Mouse (Mus musculus) kidney, embryonic 14.5 days (tissue): ENCODE results near the gene Sema4b. TPM values are rescaled to one million over a fixed set of nuclear protein-coding genes. Genes with fewer than 3 reads are reported as not detected.
A peak's percentile ranks its signal among the peaks of the same experiment; 100 is the strongest.

ENCODE experiments used
- ATAC-seq: fragments of 200-750 bp; cut with Nextera tagmentation; 2 replicates; pipeline ENCODE4 v1.8.0; 2017; ENCODE audit warnings: moderate number of reproducible peaks, mild to moderate bottlenecking, moderate TSS enrichment, moderate library complexity; ENCODE audit not compliant: low FRiP score, low TSS enrichment
- H3K27ac ChIP-seq: fragments of 300-500 bp; sonication (generic); 2 replicates; pipeline ENCODE4 v1.5.1; 2014; ENCODE audit warnings: low read depth, mild to moderate bottlenecking, low read length, moderate library complexity, mixed read lengths
- H3K27me3 ChIP-seq: fragments of 300-500 bp; sonication (generic); 2 replicates; pipeline ENCODE4 v1.6.1; 2014; ENCODE audit warnings: mild to moderate bottlenecking, low read length; ENCODE audit not compliant: control insufficient read depth, insufficient read depth
- H3K36me3 ChIP-seq: fragments of 300-500 bp; sonication (generic); 2 replicates; pipeline ENCODE4 v1.6.1; 2014; ENCODE audit warnings: low read length, mixed read lengths; ENCODE audit not compliant: control insufficient read depth, insufficient read depth
- H3K4me1 ChIP-seq: fragments of 300-500 bp; sonication (generic); 2 replicates; pipeline ENCODE4 v1.6.1; 2014; ENCODE audit warnings: low read length, mixed read lengths; ENCODE audit not compliant: control insufficient read depth, insufficient read depth
- H3K4me2 ChIP-seq: fragments of 300-500 bp; sonication (generic); replicated peaks from 2 replicates; pipeline ENCODE4 v1.6.1; 2014; ENCODE audit warnings: low read depth, mild to moderate bottlenecking, low read length
- H3K4me3 ChIP-seq: fragments of 300-500 bp; sonication (generic); 2 replicates; pipeline ENCODE4 v1.5.1; 2014; ENCODE audit warnings: mild to moderate bottlenecking, low read length
- H3K9ac ChIP-seq: fragments of 300-500 bp; sonication (generic); 2 replicates; pipeline ENCODE4 v1.6.1; 2014; ENCODE audit warnings: low read depth, mild to moderate bottlenecking, low read length, moderate library complexity
- H3K9me3 ChIP-seq: fragments of 300-500 bp; sonication (generic); 2 replicates; pipeline ENCODE4 v1.6.1; 2016; ENCODE audit warnings: low read length; ENCODE audit not compliant: control insufficient read depth
- WGBS: fragments of 180-500 bp; shearing (Covaris S2); extraction: QIAGEN DNeasy Blood & Tissue Kit; methylation state at CpG from one replicate; pipeline ENCODE4 v1.1.7; 2014; 5-methylcytosine and 5-hydroxymethylcytosine counted together
- polyA plus RNA-seq: library from polyadenylated mRNA; unstranded; fragments of >200 nt; fragmentation: Nextera tagmentation; extraction: Ambion mirVana; gene quantifications from 2 replicates; pipeline ENCODE4 v1.2.1, GENCODE M21; 2014

The Sema4b gene
- polyA plus RNA-seq, 1 experiment from 2014 or later: 19.9 TPM

DNA sequence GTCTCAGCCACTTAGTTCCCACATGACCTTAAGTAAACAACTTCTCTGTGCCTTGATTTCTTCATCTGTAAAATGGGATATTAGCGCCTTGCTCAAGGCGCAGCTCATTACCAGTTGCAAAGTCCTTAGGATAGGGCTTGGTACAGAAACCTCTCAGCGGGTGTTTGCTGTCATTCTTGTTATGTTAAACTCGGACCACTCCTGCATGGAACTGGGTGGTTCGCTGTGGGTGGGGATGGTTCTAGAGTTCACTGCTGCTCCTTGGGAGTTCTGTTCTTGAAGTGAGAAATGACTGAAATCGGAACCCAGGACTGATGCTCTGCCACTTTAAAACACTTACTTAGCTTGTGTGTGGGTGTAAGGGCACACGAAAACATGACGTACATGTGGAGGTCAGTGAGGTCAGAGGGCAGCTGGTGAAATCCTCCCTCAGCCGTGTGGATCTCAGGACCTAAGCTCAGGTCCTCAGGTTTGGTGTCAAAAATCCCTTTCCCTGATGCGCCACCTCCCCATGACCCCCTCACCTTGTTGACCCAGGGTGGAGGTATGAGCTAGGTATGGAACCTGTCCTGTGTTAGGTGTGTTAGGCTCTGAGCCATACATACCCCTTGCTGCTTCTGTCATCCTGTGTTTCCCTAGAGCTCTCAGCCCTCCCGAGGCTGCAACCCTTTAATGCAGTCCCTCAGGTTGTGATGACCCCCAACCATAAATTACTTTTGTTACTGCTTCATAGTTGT is 13.4 kb downstream of the Sema4b start:
- WGBS: 43% methylated on average over 11 of the region's 11 CpGs
- H3K4me3 ChIP-seq: 0 out of 2 replicates have a peak overlapping the region, but pooled peaks have one; percentile 76

DNA sequence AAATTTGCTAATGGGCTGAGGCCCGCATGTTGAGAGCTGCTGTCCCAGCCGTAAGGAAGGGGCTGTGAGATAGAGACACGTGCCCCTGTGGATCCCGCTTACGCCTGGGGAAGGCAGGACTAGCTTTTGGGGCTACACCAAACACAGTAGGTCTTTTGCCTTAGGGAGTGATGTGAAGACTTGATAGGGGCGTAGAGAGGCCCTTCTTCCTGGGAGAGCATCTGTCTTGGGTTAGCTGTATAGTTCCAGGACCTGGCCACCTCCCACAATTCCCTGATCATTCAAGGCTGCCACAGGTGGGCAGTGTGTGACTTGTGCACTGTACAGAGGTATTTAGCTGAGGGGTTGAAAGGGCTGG is 13.9 kb downstream of the Sema4b start:
- no peaks in the 10 kb centered on the region for H3K27me3 ChIP-seq
- WGBS: 39% methylated on average over 6 of the region's 6 CpGs
- no peak overlapping the region for H3K4me3 ChIP-seq
- H3K9ac ChIP-seq: no peak overlapping the region
- no peak overlapping the region for H3K27ac ChIP-seq
- peaks cover 50% of the 10 kb centered on the region for H3K4me1 ChIP-seq
- 0 out of 2 replicates have a peak, but pooled peaks cover 3% of the 10 kb centered on the region for H3K36me3 ChIP-seq
- no peak for ATAC-seq
- H3K4me2 ChIP-seq: no peak overlapping the region
- no peaks in the 10 kb centered on the region for H3K9me3 ChIP-seq

More for the DNA sequence above, 13.4 kb downstream of the Sema4b start:
- no peak overlapping the region for H3K27ac ChIP-seq
- no peak for ATAC-seq
- no peaks in the 10 kb centered on the region for H3K9me3 ChIP-seq
- H3K27me3 ChIP-seq: no peaks in the 10 kb centered on the region
- peak overlapping the region; percentile 85; the same call in 1 of the 2 replicates for H3K4me2 ChIP-seq
- H3K36me3 ChIP-seq: 0 out of 2 replicates have a peak, but pooled peaks cover 3% of the 10 kb centered on the region
- H3K4me1 ChIP-seq: peaks cover 47% of the 10 kb centered on the region
- no peak overlapping the region for H3K9ac ChIP-seq

DNA sequence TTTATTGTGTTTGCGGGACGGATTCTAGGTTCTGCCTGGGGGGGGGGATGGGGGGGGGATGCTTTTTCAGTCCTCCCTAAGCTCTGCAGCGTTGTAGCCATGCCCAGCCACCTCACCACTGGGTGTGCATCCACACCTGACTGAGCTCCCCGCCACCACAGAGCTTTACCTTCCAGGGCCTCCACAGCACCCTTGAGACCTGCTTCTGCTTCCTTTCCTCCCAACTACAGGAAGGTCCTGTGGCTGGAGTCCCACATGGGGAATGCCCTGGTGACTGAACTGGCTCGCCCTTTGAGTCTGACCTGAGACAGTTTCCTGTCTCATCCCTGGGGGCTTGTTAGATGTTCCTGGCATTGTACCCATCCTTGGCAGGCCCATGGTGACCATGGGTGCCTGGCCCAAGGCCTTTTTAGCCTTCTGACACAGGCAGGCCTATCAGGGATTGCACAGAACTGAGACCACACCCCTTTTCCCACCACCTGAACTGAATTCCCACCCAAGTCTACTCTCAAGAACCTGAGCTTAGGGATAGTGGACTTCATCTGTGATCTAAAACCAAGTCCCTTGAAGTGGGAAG is 14.4 kb downstream of the Sema4b start:
- Histone ChIP-seq H3K4me3 (no peak overlapping the region), H3K9ac (no peak overlapping the region), H3K4me2 (no peak overlapping the region), H3K27me3 (no peaks in the 10 kb centered on the region), H3K9me3 (no peaks in the 10 kb centered on the region), H3K4me1 (peaks cover 51% of the 10 kb centered on the region), H3K27ac (no peak overlapping the region), H3K36me3 (0 out of 2 replicates have a peak, but pooled peaks cover 3% of the 10 kb centered on the region)
- ATAC-seq: no peak
- 63% methylated on average over 5 of the region's 5 CpGs for WGBS

DNA sequence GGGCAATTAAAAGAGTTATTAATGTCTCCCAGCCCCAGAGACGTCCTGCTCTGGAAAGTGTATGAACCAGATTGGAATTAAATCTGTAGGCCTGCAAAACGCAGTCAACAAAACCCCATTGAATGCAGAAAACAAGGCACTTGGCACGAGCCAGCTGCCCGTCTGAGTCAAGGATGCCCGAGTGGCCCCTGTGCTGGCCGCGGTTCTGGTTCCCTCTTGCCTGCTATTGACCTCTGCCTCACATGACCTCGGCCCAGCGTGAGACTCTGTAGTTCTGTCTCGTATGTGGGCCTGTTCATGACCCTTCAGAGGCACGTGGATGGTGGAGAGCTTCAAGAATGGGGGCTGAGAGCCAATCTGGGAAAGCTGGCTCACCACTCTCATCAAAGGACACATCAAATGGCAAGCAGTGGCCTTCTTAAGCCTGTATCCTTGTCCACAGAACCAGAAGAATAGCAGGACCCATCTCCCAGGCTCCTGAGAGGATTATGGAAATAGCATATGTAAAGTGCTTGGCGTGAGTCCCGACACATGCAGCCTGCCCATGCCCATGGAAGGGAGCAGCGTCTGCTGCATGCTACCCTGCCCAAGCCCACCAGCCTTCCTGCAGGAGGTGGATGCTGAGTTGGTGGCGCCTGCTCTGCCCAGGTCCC is 15.4 kb downstream of the Sema4b start:
- Histone ChIP-seq H3K4me1 (peaks cover 52% of the 10 kb centered on the region), H3K9me3 (no peaks in the 10 kb centered on the region), H3K27ac (no peak overlapping the region), H3K27me3 (no peaks in the 10 kb centered on the region), H3K9ac (no peak overlapping the region), H3K36me3 (0 out of 2 replicates have a peak, but pooled peaks cover 3% of the 10 kb centered on the region), H3K4me3 (no peak overlapping the region), H3K4me2 (no peak overlapping the region)
- WGBS: 87% methylated on average over 15 of the region's 15 CpGs
- no peak for ATAC-seq

DNA sequence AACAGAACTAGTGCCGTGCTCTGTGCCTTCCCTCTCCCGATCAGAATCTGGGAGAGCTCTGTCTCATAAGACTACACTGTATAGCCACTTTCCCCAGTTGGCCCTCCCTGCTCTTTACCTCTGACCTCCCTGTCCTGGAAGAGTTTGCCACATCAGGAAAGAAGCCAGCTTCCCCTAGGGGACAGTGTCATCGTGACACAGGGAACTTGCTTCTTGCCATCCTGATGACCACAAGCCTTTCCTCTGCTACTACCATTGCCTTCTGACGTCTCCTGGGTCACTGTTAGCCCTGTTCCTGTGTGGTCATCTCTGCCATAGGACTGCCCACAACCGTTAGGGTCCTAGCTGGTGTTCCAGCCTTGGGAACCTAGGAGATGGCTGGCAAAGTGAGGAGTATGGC is 16.3 kb downstream of the Sema4b start:
- 82% methylated on average over 5 of the region's 5 CpGs for WGBS
- no peak overlapping the region for H3K9ac ChIP-seq
- ATAC-seq: no peak
- H3K27me3 ChIP-seq: no peaks in the 10 kb centered on the region
- H3K4me1 ChIP-seq: peaks cover 54% of the 10 kb centered on the region
- H3K4me2 ChIP-seq: no peak overlapping the region
- 0 out of 2 replicates have a peak, but pooled peaks cover 3% of the 10 kb centered on the region for H3K36me3 ChIP-seq
- H3K4me3 ChIP-seq: no peak overlapping the region
- no peak overlapping the region for H3K27ac ChIP-seq
- no peaks in the 10 kb centered on the region for H3K9me3 ChIP-seq

DNA sequence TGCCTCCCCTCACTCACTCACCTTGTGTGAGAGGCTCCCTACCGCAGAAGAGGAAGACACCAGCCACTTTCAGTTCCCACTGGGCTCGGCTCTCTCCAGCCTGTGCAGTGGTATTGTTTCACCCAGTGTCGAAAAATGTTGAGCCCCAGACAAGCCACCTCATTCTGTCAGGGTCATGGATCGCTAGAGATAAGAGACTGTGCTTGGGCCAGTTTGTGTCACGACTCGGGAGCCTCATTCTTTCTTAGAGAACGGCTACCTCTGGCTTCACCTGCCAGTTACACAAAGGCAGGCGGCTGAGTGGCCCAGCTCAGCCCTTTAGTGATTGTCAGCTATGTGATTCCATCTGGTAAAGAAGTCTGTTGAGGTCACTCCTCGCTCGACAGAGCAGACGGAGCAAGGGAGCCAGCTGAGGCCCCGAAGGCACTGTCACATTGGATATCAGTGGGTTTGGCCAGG is 17.0 kb downstream of the Sema4b start:
- 41% methylated on average over 12 of the region's 12 CpGs for WGBS
- H3K4me3 ChIP-seq: no peak overlapping the region
- H3K4me2 ChIP-seq: no peak overlapping the region
- H3K27me3 ChIP-seq: no peaks in the 10 kb centered on the region
- peaks cover 54% of the 10 kb centered on the region for H3K4me1 ChIP-seq
- 0 out of 2 replicates have a peak, but pooled peaks cover 3% of the 10 kb centered on the region for H3K36me3 ChIP-seq
- H3K9me3 ChIP-seq: no peaks in the 10 kb centered on the region
- ATAC-seq: no peak
- no peak overlapping the region for H3K27ac ChIP-seq
- no peak overlapping the region; the same call in 1 of the 2 replicates for H3K9ac ChIP-seq

DNA sequence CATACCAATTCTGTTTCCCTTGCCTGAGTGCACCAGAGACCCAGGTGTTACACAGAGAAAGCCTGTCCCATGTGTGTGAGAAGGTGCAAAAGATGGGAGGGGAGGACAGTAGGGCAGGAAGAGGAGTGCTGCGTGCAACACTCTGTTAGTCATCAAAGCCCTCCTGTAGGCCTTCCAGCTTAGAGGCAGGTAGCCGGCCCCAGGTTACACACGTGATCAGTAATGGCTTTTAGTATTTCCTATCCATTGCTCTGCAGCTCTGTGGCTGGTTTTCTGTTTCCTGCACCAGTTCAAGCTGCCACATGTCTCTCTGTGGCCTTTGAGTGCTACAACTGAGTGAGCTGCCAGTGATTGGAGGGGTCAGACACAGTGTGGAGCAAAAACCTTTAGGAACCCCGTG is 17.7 kb downstream of the Sema4b start:
- Histone ChIP-seq H3K9ac (no peak overlapping the region), H3K4me3 (no peak overlapping the region), H3K27ac (no peak overlapping the region), H3K27me3 (no peaks in the 10 kb centered on the region), H3K36me3 (0 out of 2 replicates have a peak, but pooled peaks cover 3% of the 10 kb centered on the region), H3K9me3 (no peaks in the 10 kb centered on the region), H3K4me2 (no peak overlapping the region), H3K4me1 (peaks cover 54% of the 10 kb centered on the region)
- ATAC-seq: no peak
- WGBS: 88% methylated on average over 4 of the region's 4 CpGs

DNA sequence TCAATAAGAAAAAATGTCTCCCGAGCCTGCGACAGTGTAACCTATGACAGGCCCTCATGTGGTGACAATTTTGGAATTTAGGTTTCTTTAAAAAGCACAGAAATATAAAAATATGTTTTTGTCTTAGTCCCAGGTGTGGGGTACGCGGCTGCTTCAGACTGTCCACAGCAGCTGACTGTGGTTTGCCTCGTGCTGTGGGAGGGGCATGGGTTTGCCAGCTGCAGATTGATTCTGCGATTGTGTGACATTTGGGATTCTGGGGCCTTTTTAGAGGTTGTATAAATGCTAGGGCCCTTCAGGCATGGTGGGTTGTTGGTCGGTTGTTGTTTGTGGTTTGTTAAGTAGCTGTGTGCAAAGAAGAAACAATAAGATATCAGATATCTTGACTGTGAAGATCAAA is 18.3 kb downstream of the Sema4b start:
- 78% methylated on average over 7 of the region's 7 CpGs for WGBS
- Histone ChIP-seq H3K9me3 (no peaks in the 10 kb centered on the region), H3K9ac (no peak overlapping the region), H3K27me3 (no peaks in the 10 kb centered on the region), H3K4me2 (no peak overlapping the region), H3K36me3 (0 out of 2 replicates have a peak, but pooled peaks cover 3% of the 10 kb centered on the region), H3K4me1 (peaks cover 48% of the 10 kb centered on the region), H3K4me3 (no peak overlapping the region), H3K27ac (no peak overlapping the region)
- no peak for ATAC-seq
